Mouse (Mus musculus) neural tube, embryonic 12.5 days (tissue): ENCODE results near the gene Cryzl1. TPM values are rescaled to one million over a fixed set of nuclear protein-coding genes. Genes with fewer than 3 reads are reported as not detected.
A peak's percentile ranks its signal among the peaks of the same experiment; 100 is the strongest.

ENCODE experiments used
- ATAC-seq: fragments of 200-750 bp; cut with Nextera tagmentation; 2 replicates; pipeline ENCODE4 v1.8.0; 2017; ENCODE audit warnings: low read depth, mild to moderate bottlenecking, moderate TSS enrichment, moderate library complexity; ENCODE audit not compliant: low FRiP score
- H3K27ac ChIP-seq: fragments of 300-500 bp; sonication (generic); 2 replicates; pipeline ENCODE4 v1.5.1; 2016
- H3K27me3 ChIP-seq: fragments of 300-500 bp; sonication (generic); replicated peaks from 2 replicates; pipeline ENCODE4 v1.6.1; 2016; ENCODE audit warnings: mild to moderate bottlenecking
- H3K36me3 ChIP-seq: fragments of 300-500 bp; sonication (generic); 2 replicates; pipeline ENCODE4 v1.6.1; 2016; ENCODE audit warnings: mild to moderate bottlenecking
- H3K4me1 ChIP-seq: fragments of 300-500 bp; sonication (generic); 2 replicates; pipeline ENCODE4 v1.6.1; 2016
- H3K4me2 ChIP-seq: fragments of 300-500 bp; sonication (generic); replicated peaks from 2 replicates; pipeline ENCODE4 v1.6.1; 2016; ENCODE audit warnings: mild to moderate bottlenecking
- H3K4me3 ChIP-seq: fragments of 300-500 bp; sonication (generic); 2 replicates; pipeline ENCODE4 v1.5.1; 2016
- H3K9ac ChIP-seq: fragments of 300-500 bp; sonication (generic); 2 replicates; pipeline ENCODE4 v1.6.1; 2016; ENCODE audit warnings: mild to moderate bottlenecking
- H3K9me3 ChIP-seq: fragments of 300-500 bp; sonication (generic); 2 replicates; pipeline ENCODE4 v1.6.1; 2016; ENCODE audit warnings: mild to moderate bottlenecking
- WGBS: fragments of 180-500 bp; shearing (Covaris S2); methylation state at CpG from one replicate; pipeline ENCODE4 v1.1.7; 2016; 5-methylcytosine and 5-hydroxymethylcytosine counted together
- polyA plus RNA-seq: library from polyadenylated mRNA; unstranded; fragments of >200 nt; fragmentation: Nextera tagmentation; extraction: Ambion mirVana; gene quantifications from 2 replicates; pipeline ENCODE4 v1.2.1, GENCODE M21; 2016

Gene Cryzl1
- polyA plus RNA-seq, 1 experiment from 2014 or later, result 70.0 TPM

DNA sequence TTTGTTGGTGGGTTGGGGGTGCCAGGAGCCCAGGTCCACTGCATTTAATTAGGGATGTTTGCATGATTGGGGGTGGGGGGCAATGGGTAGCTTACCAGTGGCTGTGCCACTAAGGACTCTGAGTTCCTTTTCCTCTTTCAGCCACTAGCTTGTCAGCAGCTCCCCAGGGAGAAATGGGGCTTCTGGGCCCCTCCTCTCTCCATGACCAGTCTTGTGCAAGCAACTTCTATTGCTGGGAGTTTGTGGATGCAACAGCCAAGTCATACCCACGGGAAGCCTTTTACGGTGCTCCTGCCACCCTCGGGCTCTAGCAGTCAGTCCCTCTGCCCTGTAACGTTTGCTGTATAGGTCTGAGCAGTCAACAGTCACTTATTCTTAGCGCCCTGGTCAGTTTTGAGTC lies 6.0 kb upstream of the Cryzl1 start:
- 67% methylated on average over 5 of the region's 5 CpGs for WGBS
- H3K9ac ChIP-seq, result no peak overlapping the region
- H3K9me3 ChIP-seq, result no peaks in the 10 kb centered on the region
- peaks cover 45% of the 10 kb centered on the region for H3K4me1 ChIP-seq
- no peak overlapping the region for H3K27ac ChIP-seq
- no peak for ATAC-seq
- H3K27me3 ChIP-seq, result no peaks in the 10 kb centered on the region
- no peak overlapping the region for H3K4me3 ChIP-seq
- H3K36me3 ChIP-seq, result no peaks in the 10 kb centered on the region
- H3K4me2 ChIP-seq, result no peak overlapping the region

DNA sequence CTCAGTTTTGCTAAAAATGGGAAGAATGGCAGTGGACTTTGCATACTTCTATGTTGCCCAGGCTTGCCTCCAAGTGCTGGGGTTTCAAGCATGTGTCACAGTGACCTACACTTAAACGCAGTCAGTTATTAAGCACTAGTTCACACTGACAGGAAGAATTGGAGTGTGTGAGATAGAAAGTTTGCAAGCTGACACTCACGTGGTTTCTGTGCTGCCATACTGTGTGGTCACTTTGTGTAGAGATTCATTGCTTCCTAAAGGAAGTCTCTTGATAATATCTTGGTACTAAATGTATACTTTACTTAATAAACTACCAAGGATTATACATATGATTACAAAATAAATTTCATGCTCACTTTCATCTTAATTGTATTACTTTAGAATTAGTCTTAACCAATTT lies 4.0 kb upstream of the Cryzl1 start:
- Histone ChIP-seq H3K36me3 (no peaks in the 10 kb centered on the region), H3K9ac (no peak overlapping the region), H3K4me3 (no peak overlapping the region), H3K27me3 (no peaks in the 10 kb centered on the region), H3K4me1 (peaks cover 42% of the 10 kb centered on the region), H3K9me3 (no peaks in the 10 kb centered on the region), H3K4me2 (no peak overlapping the region), H3K27ac (no peak overlapping the region)
- WGBS, result 80% methylated on average over 2 of the region's 2 CpGs
- no peak for ATAC-seq

DNA sequence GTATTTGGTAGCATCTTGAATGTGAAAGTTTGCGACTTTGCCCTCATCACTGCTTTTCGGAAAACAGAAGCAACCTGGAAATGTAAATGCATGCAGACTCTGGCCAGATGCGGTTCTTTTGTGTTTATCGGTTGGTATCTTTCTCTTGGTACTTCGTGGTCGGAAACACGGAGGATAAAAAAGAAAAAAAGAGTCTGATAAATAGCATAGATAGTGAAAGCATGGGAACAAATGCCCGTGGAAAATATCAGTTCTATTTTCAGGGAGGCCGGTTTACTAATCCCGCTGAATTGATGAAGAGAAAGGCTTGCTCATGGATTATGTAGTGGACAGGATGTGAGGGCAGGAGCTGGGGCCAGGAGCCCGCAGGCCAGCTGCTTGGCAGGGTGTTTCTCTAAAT lies 1.7 kb upstream of the Cryzl1 start:
- Histone ChIP-seq H3K27me3 (no peaks in the 10 kb centered on the region), H3K9me3 (no peaks in the 10 kb centered on the region), H3K9ac (peak overlapping the region; percentile 96), H3K4me1 (peaks cover 42% of the 10 kb centered on the region), H3K4me3 (peak overlapping the region; percentile 86), H3K4me2 (peak overlapping the region; percentile 70), H3K36me3 (no peaks in the 10 kb centered on the region), H3K27ac (peak overlapping the region; percentile 90; the same call in 1 of the 2 replicates)
- no peak for ATAC-seq
- under 1% methylated on average over 11 of the region's 11 CpGs for WGBS

- no peaks in the 10 kb centered on the region for H3K27me3 ChIP-seq
- peak overlapping the region; percentile 86 for H3K4me3 ChIP-seq
- H3K9me3 ChIP-seq, result no peaks in the 10 kb centered on the region
- peak overlapping the region; percentile 90 for H3K27ac ChIP-seq
- H3K9ac ChIP-seq, result peak overlapping the region; percentile 96
- no peak for ATAC-seq
- H3K4me2 ChIP-seq, result peak overlapping the region; percentile 70
- under 1% methylated on average over 44 of the region's 44 CpGs for WGBS
- H3K4me1 ChIP-seq, result peaks cover 37% of the 10 kb centered on the region
- 0 out of 2 replicates have a peak, but pooled peaks cover under 1% of the 10 kb centered on the region for H3K36me3 ChIP-seq
Measured at GRCm38 (mm10) chr16:91729821-91730441, 1.2 kb upstream of the Cryzl1 start.

DNA sequence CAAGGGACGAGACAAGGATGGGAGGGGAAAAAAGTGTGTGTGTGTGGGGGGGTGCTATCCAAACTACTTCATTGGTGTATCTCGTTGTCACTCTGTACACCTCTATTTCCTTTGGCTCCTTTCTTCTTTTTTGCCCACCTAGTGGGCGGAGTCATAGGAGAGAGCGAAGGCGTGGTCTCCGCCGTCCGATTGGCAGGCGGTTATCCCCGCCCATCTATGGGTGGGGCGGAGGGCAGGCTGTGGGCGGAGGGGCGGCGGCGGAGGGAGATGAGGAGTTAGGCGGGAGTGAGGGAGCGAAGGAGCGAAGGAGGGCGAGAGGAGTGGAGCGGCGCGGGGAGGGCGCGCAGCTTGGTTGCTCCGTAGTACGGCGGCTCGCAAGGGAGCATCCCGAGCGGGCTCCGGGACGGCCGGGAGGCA lies 299 bp upstream of the Cryzl1 start, which contains the start of gene Itsn1:
Gene Itsn1, plus strand, starts transcription at position 216 of the 417 bp plus-strand sequence.
- Histone ChIP-seq H3K9me3 (no peaks in the 10 kb centered on the region), H3K4me3 (peak within 1 kb of the TSS; percentile 86), H3K27ac (peak within 1 kb of the TSS; percentile 90), H3K27me3 (no peaks in the 10 kb centered on the region), H3K4me2 (peak within 1 kb of the TSS; percentile 70), H3K36me3 (peaks cover 4% of the 10 kb centered on the region; the same call in 1 of the 2 replicates), H3K4me1 (peaks cover 28% of the 10 kb centered on the region), H3K9ac (peak within 1 kb of the TSS; percentile 96)
- ATAC-seq, result peak; percentile 95
- under 1% methylated on average over 33 of the region's 33 CpGs for WGBS

- Histone ChIP-seq H3K27me3 (no peaks in the 10 kb centered on the region), H3K4me2 (peak overlapping the region; percentile 70), H3K4me3 (peak overlapping the region; percentile 86; the same call in 1 of the 2 replicates), H3K9ac (peak overlapping the region; percentile 57; the same call in 1 of the 2 replicates), H3K36me3 (peaks cover 4% of the 10 kb centered on the region; the same call in 1 of the 2 replicates), H3K4me1 (peaks cover 22% of the 10 kb centered on the region), H3K9me3 (no peaks in the 10 kb centered on the region), H3K27ac (no peak overlapping the region)
- ATAC-seq, result no peak
- 86% methylated on average over 15 of the region's 15 CpGs for whole genome bisulfite sequencing
Measured at GRCm38 (mm10) chr16:91727433-91727832, 1.3 kb downstream of the Cryzl1 start.

- H3K27ac ChIP-seq, result no peak overlapping the region
- no peak overlapping the region for H3K4me3 ChIP-seq
- no peaks in the 10 kb centered on the region for H3K27me3 ChIP-seq
- H3K36me3 ChIP-seq, result peaks cover 17% of the 10 kb centered on the region
- no peak overlapping the region for H3K9ac ChIP-seq
- ATAC-seq, result no peak
- H3K9me3 ChIP-seq, result no peaks in the 10 kb centered on the region; the same call in 1 of the 2 replicates
- WGBS, result 48% methylated on average over 3 of the region's 3 CpGs
- no peak overlapping the region for H3K4me2 ChIP-seq
- peaks cover 13% of the 10 kb centered on the region for H3K4me1 ChIP-seq
Measured at GRCm38 (mm10) chr16:91724247-91724646, 4.5 kb downstream of the Cryzl1 start.

GRCm38 (mm10) chr16:91717399-91717798 lies 11.4 kb downstream of the Cryzl1 start:
- WGBS, result 83% methylated on average over 4 of the region's 4 CpGs
- H3K27me3 ChIP-seq, result no peaks in the 10 kb centered on the region
- peaks cover 44% of the 10 kb centered on the region for H3K36me3 ChIP-seq
- no peak for ATAC-seq
- H3K27ac ChIP-seq, result no peak overlapping the region
- H3K9me3 ChIP-seq, result no peaks in the 10 kb centered on the region; the same call in 1 of the 2 replicates
- no peak overlapping the region for H3K4me2 ChIP-seq
- no peaks in the 10 kb centered on the region for H3K4me1 ChIP-seq
- H3K4me3 ChIP-seq, result no peak overlapping the region
- no peak overlapping the region for H3K9ac ChIP-seq

- H3K9ac ChIP-seq, result no peak overlapping the region
- H3K4me2 ChIP-seq, result no peak overlapping the region
- H3K9me3 ChIP-seq, result no peaks in the 10 kb centered on the region; the same call in 1 of the 2 replicates
- no peaks in the 10 kb centered on the region for H3K27me3 ChIP-seq
- no peak overlapping the region for H3K27ac ChIP-seq
- WGBS, result 85% methylated on average over 11 of the region's 11 CpGs
- ATAC-seq, result no peak
- no peaks in the 10 kb centered on the region for H3K4me1 ChIP-seq
- H3K4me3 ChIP-seq, result no peak overlapping the region
- H3K36me3 ChIP-seq, result peaks cover 44% of the 10 kb centered on the region
Measured at GRCm38 (mm10) chr16:91716927-91717349, 11.8 kb downstream of the Cryzl1 start.

DNA sequence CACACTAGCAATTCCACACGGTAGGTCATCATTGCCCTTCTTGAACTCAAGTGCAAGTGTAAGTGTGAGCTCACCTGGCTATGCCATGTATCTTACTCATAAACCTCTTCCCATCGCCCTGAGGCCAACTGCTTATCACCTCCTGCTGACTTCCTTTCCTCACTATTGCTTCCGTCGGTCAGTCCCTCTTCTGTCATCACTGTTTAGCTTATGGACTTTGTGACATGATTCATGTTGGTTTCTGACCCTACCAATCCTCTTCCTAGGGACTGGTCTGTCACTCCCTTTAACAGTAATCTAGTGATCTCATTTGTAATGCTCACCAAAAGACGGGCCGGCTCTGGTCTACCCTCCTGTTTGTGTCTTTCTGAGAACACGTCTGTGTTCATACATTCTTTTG lies 18.5 kb downstream of the Cryzl1 start:
- Histone ChIP-seq H3K27me3 (no peaks in the 10 kb centered on the region), H3K36me3 (peaks cover 51% of the 10 kb centered on the region), H3K27ac (no peak overlapping the region), H3K9me3 (no peaks in the 10 kb centered on the region), H3K4me2 (no peak overlapping the region), H3K4me1 (no peaks in the 10 kb centered on the region), H3K4me3 (no peak overlapping the region), H3K9ac (no peak overlapping the region)
- no peak for ATAC-seq
- WGBS, result 89% methylated on average over 7 of the region's 7 CpGs

GRCm38 (mm10) chr16:91704603-91705340 lies 24.0 kb downstream of the Cryzl1 start:
- Histone ChIP-seq H3K9ac (no peak overlapping the region), H3K4me1 (no peaks in the 10 kb centered on the region), H3K36me3 (peaks cover 39% of the 10 kb centered on the region), H3K27me3 (no peaks in the 10 kb centered on the region), H3K4me2 (no peak overlapping the region), H3K4me3 (no peak overlapping the region), H3K27ac (no peak overlapping the region), H3K9me3 (no peaks in the 10 kb centered on the region)
- WGBS, result 88% methylated on average over 14 of the region's 14 CpGs
- no peak for ATAC-seq

DNA sequence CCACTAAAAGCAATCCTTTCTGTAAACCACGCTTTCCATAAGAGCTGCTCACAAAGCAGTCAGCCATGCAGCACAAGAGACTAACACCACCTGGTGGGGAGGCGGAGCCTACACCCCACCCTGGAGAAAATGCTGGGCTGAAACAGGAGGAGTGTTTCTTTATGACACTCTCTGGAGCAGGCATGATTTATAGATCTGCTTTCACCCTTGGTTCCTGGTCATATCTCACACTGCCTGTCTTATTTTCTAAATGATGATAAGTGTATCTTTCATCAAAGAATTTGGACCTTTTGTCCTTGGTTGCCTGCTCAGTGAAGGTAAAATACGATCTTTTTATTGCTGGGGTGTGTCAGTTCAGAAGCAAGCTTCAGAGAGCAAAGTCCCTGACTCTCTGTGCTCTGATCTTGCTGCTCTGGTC lies 26.0 kb downstream of the Cryzl1 start:
- H3K4me2 ChIP-seq, result no peak overlapping the region
- no peak for ATAC-seq
- H3K9me3 ChIP-seq, result no peaks in the 10 kb centered on the region
- no peak overlapping the region for H3K27ac ChIP-seq
- no peak overlapping the region for H3K9ac ChIP-seq
- H3K27me3 ChIP-seq, result no peaks in the 10 kb centered on the region
- peaks cover 42% of the 10 kb centered on the region for H3K36me3 ChIP-seq
- H3K4me3 ChIP-seq, result no peak overlapping the region
- 48% methylated on average over 3 of the region's 3 CpGs for WGBS
- no peaks in the 10 kb centered on the region for H3K4me1 ChIP-seq
